Mouse (Mus musculus): ENCODE data around the gene Sptssa.

DNA sequence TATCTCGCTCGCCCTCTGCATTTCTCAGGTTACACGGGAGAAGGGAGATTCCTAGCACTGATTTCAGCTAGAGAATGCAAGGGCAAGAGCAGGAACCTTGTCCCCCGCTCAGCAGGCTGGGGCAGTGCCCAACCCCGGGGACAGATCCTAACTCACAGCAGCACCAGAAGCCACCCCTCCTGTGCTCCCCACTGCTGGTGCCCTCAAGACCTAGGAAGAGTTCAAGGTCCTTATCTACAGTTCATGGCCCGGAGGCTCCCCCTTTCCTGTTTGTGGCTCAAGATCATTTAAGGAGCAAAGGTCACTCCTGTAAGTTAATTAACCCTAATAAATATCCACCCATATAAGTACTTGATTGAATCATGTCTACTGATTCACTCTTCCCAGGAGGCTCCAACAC is 47.4 kb downstream of the Sptssa start:
- TF ChIP-seq TAL1 (IDR thresholded peaks at IDR 0.05; ENCODE audit: low read length) = no peak
- no peak for TF ChIP-seq GATA1 (IDR thresholded peaks at IDR 0.05; ENCODE audit: low read length)
